Comparison of ENCODE assay signal across 23 mouse cellular contexts in genomic region chr7:100522222-100522621, GRCm38 (mm10). TPM values are rescaled to one million over a fixed set of nuclear protein-coding genes. Genes with fewer than 3 reads are reported as not detected.
"Had no signal": no experiment of that assay in that cellular context is flagged by ENCODE, and none has a peak within 500 bp of the region (broad histone marks: within the 10 kb centered on the region; RNA-seq: fewer than 3 reads in every experiment).

No protein-coding gene starts in this region.

- ATAC-seq: midbrain, embryonic 13.5 days had no signal

- H3K4me1 ChIP-seq: limb, embryonic 12.5 days; limb, embryonic 15.5 days; midbrain, embryonic 10.5 days; midbrain, embryonic 13.5 days; neural tube, embryonic 12.5 days; neural tube, embryonic 15.5 days had no signal

- H3K36me3 ChIP-seq: limb, embryonic 12.5 days; limb, embryonic 15.5 days; liver, embryonic 15.5 days; midbrain, embryonic 10.5 days; midbrain, embryonic 13.5 days; neural tube, embryonic 12.5 days; neural tube, embryonic 15.5 days had no signal

- H3K27me3 ChIP-seq: limb, embryonic 12.5 days; limb, embryonic 15.5 days; midbrain, embryonic 13.5 days; neural tube, embryonic 12.5 days; neural tube, embryonic 15.5 days had no signal

- H3K4me2 ChIP-seq: limb, embryonic 12.5 days; limb, embryonic 15.5 days; liver, embryonic 11.5 days; liver, embryonic 15.5 days; lung, embryonic 14.5 days; midbrain, embryonic 13.5 days; neural tube, embryonic 12.5 days; neural tube, embryonic 15.5 days had no signal

- H3K9ac ChIP-seq: limb, embryonic 12.5 days; limb, embryonic 15.5 days; liver, embryonic 15.5 days; lung, embryonic 14.5 days; midbrain, embryonic 13.5 days; neural tube, embryonic 12.5 days; neural tube, embryonic 15.5 days had no signal

- H3K4me3 ChIP-seq: left cerebral cortex, adult 2 months; limb, embryonic 12.5 days; limb, embryonic 15.5 days; liver, embryonic 15.5 days; megakaryocyte, embryonic 14.5 days; midbrain, embryonic 10.5 days; midbrain, embryonic 13.5 days; neural tube, embryonic 12.5 days; neural tube, embryonic 15.5 days had no signal

- H3K27ac ChIP-seq: kidney, postnatal 0 days; left cerebral cortex, adult 2 months; limb, embryonic 12.5 days; limb, embryonic 15.5 days; liver, embryonic 15.5 days; midbrain, embryonic 10.5 days; midbrain, embryonic 13.5 days; neural tube, embryonic 12.5 days; neural tube, embryonic 15.5 days had no signal

- H3K9me3 ChIP-seq: limb, embryonic 12.5 days; limb, embryonic 15.5 days; liver, embryonic 15.5 days; midbrain, embryonic 10.5 days; midbrain, embryonic 13.5 days; neural tube, embryonic 12.5 days; neural tube, embryonic 15.5 days had no signal

- DNase-seq: kidney, adult 2 months; kidney, postnatal 36 days; layer of hippocampus, postnatal 36 days; left cerebral cortex, postnatal 4 days; lung, embryonic 14.5 days; lung, postnatal 10 days; lung, postnatal 36 days; right cerebral cortex, adult 18-20 months; right cerebral cortex, postnatal 14 days; right cerebral cortex, postnatal 4 days; thymus, postnatal 25 days had no signal

RNA-seq across cellular contexts. Expression of gene Ucp3, which starts 49.4 kb away (rescaled TPM):
- polyA plus RNA-seq: limb, embryonic 12.5 days; liver, embryonic 11.5 days; lung, embryonic 14.5 days; midbrain, embryonic 10.5 days; midbrain, embryonic 13.5 days; neural tube, embryonic 12.5 days; neural tube, embryonic 15.5 days; stomach, embryonic 14.5 days had no signal
